Mouse (Mus musculus) left cerebral cortex, adult 2 months (tissue): ENCODE measurements at regions not wholly inside any gene's neighbourhood (a gene's known extent, or its start where the extent isn't known, plus 50 kb on each side); places are given as distances from the start of the nearest gene placed in this dataset.

Experiments used
- DNase-seq, 2 experiments: peaks; one replicate each; pipeline ENCODE4 v3.0.0; 2021 to 2022; ENCODE audit warnings: low spot score in 2 of 2, mixed read lengths in 1 of 2; ENCODE audit errors: extremely low spot score in 1 of 2
- H3K27ac ChIP-seq: fragments of 200-600 bp; 2 replicates; pipeline ENCODE4 v1.8.1; 2022
- H3K4me3 ChIP-seq: fragments of 200-600 bp; 2 replicates; pipeline ENCODE4 v1.8.1; 2022
- CTCF ChIP-seq: fragments of 200-600 bp; IDR thresholded peaks from 2 replicates; pipeline ENCODE4 v1.8.1; 2022; ENCODE audit warnings: antibody characterized with exemption, mild to moderate bottlenecking, moderate library complexity
- intact Hi-C: fragments of 180-260 bp; cut with DNase I; formaldehyde crosslinking; loops from one replicate; pipeline ENCODE4 v1.15.1; 2025

GRCm38 (mm10) chr15:63410994-63411770, 433.8 kb downstream of the Gsdmc2 start:
- DNase-seq = no peak
- no peak overlapping the region for H3K4me3 ChIP-seq
- H3K27ac ChIP-seq = no peak overlapping the region
- no peak for TF ChIP-seq CTCF
- intact Hi-C loops = no loop called here

GRCm38 (mm10) chr15:63400445-63400844, 444.5 kb downstream of the Gsdmc2 start:
- TF ChIP-seq CTCF = no peak
- intact Hi-C loops = no loop called here
- no peak overlapping the region for H3K27ac ChIP-seq
- H3K4me3 ChIP-seq = no peak overlapping the region
- DNase-seq = no peak

GRCm38 (mm10) chr15:63400011-63400410, 445.0 kb downstream of the Gsdmc2 start:
- intact Hi-C loops = no loop called here
- DNase-seq = no peak
- Histone ChIP-seq H3K27ac (no peak overlapping the region), H3K4me3 (no peak overlapping the region)
- no peak for TF ChIP-seq CTCF

- Histone ChIP-seq H3K27ac (no peak overlapping the region), H3K4me3 (no peak overlapping the region)
- TF ChIP-seq CTCF = no peak
- intact Hi-C loops = no loop called here
- no peak for DNase-seq
Observed at GRCm38 (mm10) chr15:63397485-63397884, 447.5 kb downstream of the Gsdmc2 start.

- intact Hi-C loops = no loop called here
- no peak for TF ChIP-seq CTCF
- no peak overlapping the region for H3K27ac ChIP-seq
Observed at GRCm38 (mm10) chr15:63377258-63377657, 467.7 kb downstream of the Gsdmc2 start.

GRCm38 (mm10) chr15:63371328-63372023, 473.5 kb downstream of the Gsdmc2 start:
- Histone ChIP-seq H3K4me3 (no peak overlapping the region), H3K27ac (no peak overlapping the region)
- no peak for TF ChIP-seq CTCF
- intact Hi-C loops = no loop called here
- no peak for DNase-seq

More at GRCm38 (mm10) chr15:63377258-63377657, 467.7 kb downstream of the Gsdmc2 start:
- no peak for DNase-seq
- no peak overlapping the region for H3K4me3 ChIP-seq

- no peak for DNase-seq
- intact Hi-C loops = no loop called here
- Histone ChIP-seq H3K4me3 (no peak overlapping the region), H3K27ac (no peak overlapping the region)
- no peak for TF ChIP-seq CTCF
Observed at GRCm38 (mm10) chr15:63364473-63364872, 480.5 kb downstream of the Gsdmc2 start.

GRCm38 (mm10) chr15:63360402-63360801, 484.6 kb downstream of the Gsdmc2 start:
- Histone ChIP-seq H3K27ac (no peak overlapping the region), H3K4me3 (no peak overlapping the region)
- intact Hi-C loops = no loop called here
- no peak for TF ChIP-seq CTCF
- DNase-seq = no peak

- DNase-seq = no peak
- H3K27ac ChIP-seq = no peak overlapping the region
- no peak overlapping the region for H3K4me3 ChIP-seq
- no peak for TF ChIP-seq CTCF
- intact Hi-C loops = no loop called here
Observed at GRCm38 (mm10) chr15:63341730-63342129, 503.2 kb downstream of the Gsdmc2 start.

- intact Hi-C loops = no loop called here
- no peak overlapping the region for H3K27ac ChIP-seq
- peak; percentile 39 for TF ChIP-seq CTCF
- H3K4me3 ChIP-seq = no peak overlapping the region
- peak in 1 of 2 experiments; percentile 10 for DNase-seq
Observed at GRCm38 (mm10) chr15:63340322-63341060, 504.5 kb downstream of the Gsdmc2 start.

- TF ChIP-seq CTCF = no peak
- DNase-seq = no peak
- H3K4me3 ChIP-seq = no peak overlapping the region
- intact Hi-C loops = no loop called here
- no peak overlapping the region for H3K27ac ChIP-seq
Observed at GRCm38 (mm10) chr15:63319666-63320065, 525.3 kb downstream of the Gsdmc2 start.

- Histone ChIP-seq H3K27ac (no peak overlapping the region), H3K4me3 (no peak overlapping the region)
- intact Hi-C loops = no loop called here
- DNase-seq = no peak
- no peak for TF ChIP-seq CTCF
Observed at GRCm38 (mm10) chr15:63310426-63310825, 534.6 kb downstream of the Gsdmc2 start.
